Mouse (Mus musculus) small intestine, adult 10 weeks (tissue): Measurements from ENCODE around the gene Tmcc2. TPM values are rescaled to one million over a fixed set of nuclear protein-coding genes. Genes with fewer than 3 reads are reported as not detected.

Source experiments
- polyA plus RNA-seq: library from polyadenylated mRNA; stranded (reverse); fragments of 350-450 nt; fragmentation: Illumina TruSeq; extraction: RNeasy Lipid Tissue Mini Kit (QIAGEN cat#74804); gene quantifications from one replicate; pipeline ENCODE4 v1.2.3, GENCODE M21; 2014; ENCODE audit warnings: low replicate concordance

Gene Tmcc2
- 0.37 TPM for polyA plus RNA-seq

DNA sequence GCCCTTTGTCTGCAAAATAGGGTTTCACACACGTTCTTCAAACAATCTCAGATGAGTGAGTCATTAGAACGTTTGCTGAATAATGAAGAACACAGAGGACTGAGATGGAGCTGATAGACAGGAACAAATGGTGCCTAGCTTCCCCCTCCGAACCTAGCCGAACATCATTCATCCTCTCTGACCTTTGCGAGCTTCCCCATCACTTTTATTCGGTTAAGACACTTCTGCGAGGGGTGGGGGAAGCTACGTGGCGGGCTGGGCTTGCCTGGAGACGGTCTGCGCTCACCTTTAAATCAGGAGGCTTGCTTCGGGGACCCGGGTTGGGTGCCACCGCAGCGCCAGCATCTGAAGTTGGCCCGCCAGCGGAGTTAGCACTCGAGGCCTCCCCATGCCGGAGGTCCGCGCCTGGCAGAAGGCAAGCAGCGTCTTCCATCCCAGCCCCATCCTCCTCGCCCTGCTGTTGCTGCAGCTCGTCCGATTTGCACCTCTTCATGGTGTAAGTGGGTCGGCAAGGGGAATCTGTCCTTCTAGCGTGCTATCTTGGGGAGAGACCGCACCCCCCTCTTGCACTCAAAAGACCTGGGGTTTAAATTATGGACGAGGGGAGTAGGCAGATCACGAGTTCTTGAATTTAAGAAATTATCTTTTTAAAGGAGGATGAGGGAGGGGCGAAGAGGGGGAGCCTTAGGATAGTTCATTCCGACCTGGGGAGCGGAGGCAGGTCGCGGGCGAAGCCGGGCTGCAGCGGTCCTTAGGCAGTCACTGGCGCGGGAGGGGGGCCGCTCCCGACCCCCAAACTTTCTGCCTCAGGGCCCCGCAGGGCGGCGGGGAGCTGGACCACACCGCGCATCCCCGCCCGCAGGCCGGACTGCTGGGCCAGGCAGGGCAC is at the start of gene Tmcc2:
Tmcc2 (minus strand) TSS at position 591 of the 889 bp plus-strand sequence.

DNA sequence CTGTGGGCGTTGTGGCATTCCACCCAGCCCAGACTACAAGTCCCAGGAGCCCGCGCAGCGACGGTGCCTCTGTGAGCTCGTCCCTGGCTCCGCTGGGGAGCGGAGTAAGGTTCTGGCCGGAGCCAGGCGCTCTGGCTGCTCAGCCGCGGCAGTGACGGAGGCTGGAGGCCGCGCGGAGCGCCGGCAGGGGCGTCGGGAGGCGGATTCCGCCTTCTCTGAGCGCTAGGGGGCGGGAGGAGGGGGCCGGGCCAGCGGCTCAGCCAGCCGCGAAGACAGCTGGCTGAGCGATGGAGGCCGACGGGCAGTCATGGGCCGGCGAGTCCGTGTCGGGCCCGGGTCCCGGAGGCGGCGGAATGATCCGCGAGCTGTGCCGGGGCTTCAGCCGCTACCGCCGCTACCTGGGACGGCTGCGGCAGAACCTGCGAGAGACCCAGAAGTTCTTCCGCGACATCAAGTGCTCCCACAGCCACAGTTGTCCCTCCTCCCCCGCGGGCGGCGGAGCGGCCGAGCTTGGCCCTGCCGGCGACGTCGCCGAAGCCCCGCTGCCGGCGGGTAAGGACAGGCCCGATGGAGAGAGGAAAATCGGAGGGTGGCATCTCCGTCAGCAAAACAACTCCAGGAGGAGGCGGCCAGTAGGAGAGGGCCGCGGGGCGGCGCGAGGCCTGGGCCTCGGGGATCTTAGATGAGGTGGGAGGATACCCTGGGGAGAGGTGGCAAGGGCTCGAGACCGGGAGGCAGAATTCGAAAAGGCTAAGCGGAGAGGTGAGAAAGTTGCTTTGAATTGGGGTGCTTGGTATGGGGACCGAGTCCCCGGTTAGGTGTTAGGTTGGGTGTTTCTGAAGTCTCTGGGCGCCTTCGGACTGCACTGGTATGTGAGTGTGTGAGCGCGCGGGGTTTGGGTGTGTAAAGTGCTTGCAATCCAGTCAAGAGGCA is 26.5 kb upstream of the Tmcc2 start, which contains the start of gene Dstyk:
Dstyk (plus strand) TSS at position 237 of the 933 bp plus-strand sequence.

GRCm38 (mm10) chr1:132315889-132316624 is 75.0 kb downstream of the Tmcc2 start, which contains the start of gene Nuak2:
Gene Nuak2 (plus strand): TSS chr1:132316126.

Other genes starting within 250 kb of the Tmcc2 start
- not detected for gene Lemd1, start 199.8 kb downstream of the Tmcc2 start, polyA plus RNA-seq
- not detected for gene AC124108.1, start 199.8 kb downstream of the Tmcc2 start, polyA plus RNA-seq
- gene Gm10188, start 161.5 kb downstream of the Tmcc2 start, polyA plus RNA-seq, result not detected
- gene Klhdc8a, start 92.7 kb downstream of the Tmcc2 start, polyA plus RNA-seq, result 0.11 TPM
- gene Nuak2, start 75.2 kb downstream of the Tmcc2 start, polyA plus RNA-seq, result 28.3 TPM
- 7.6 TPM for gene Dstyk, start 26.3 kb upstream of the Tmcc2 start, polyA plus RNA-seq
- 29.4 TPM for gene Rbbp5, start 86.1 kb upstream of the Tmcc2 start, polyA plus RNA-seq
- 3.5 TPM for gene Tmem81, start 114.9 kb upstream of the Tmcc2 start, polyA plus RNA-seq
- gene Cntn2, start 152.0 kb upstream of the Tmcc2 start, polyA plus RNA-seq, result not detected